Mouse (Mus musculus) midbrain, embryonic 16.5 days (tissue): Measurements from ENCODE around the gene Tph1. TPM values are rescaled to one million over a fixed set of nuclear protein-coding genes. Genes with fewer than 3 reads are reported as not detected.

Experiments
- ATAC-seq: fragments of 200-750 bp; cut with Nextera tagmentation; 2 replicates; pipeline ENCODE4 v1.8.0; 2017; ENCODE audit warnings: moderate TSS enrichment
- H3K27ac ChIP-seq: fragments of 300-500 bp; sonication (generic); 2 replicates; pipeline ENCODE4 v1.5.1; 2014; ENCODE audit warnings: mild to moderate bottlenecking, low read length, mixed read lengths
- H3K27me3 ChIP-seq: fragments of 300-500 bp; sonication (generic); 2 replicates; pipeline ENCODE4 v1.6.1; 2014; ENCODE audit warnings: low read depth, low read length, mixed read lengths; ENCODE audit not compliant: control insufficient read depth, insufficient read depth
- H3K36me3 ChIP-seq: fragments of 300-500 bp; sonication (generic); 2 replicates; pipeline ENCODE4 v1.6.1; 2014; ENCODE audit warnings: mild to moderate bottlenecking, low read length, moderate library complexity, mixed read lengths; ENCODE audit not compliant: control insufficient read depth, insufficient read depth
- H3K4me1 ChIP-seq: fragments of 300-500 bp; sonication (generic); 2 replicates; pipeline ENCODE4 v1.6.1; 2014; ENCODE audit warnings: mild to moderate bottlenecking, low read length, mixed read lengths; ENCODE audit not compliant: control insufficient read depth, insufficient read depth
- H3K4me2 ChIP-seq: fragments of 300-500 bp; sonication (generic); 2 replicates; pipeline ENCODE4 v1.6.1; 2014; ENCODE audit warnings: mild to moderate bottlenecking, low read length, mixed read lengths
- H3K4me3 ChIP-seq: fragments of 300-500 bp; sonication (generic); 2 replicates; pipeline ENCODE4 v1.5.1; 2014; ENCODE audit warnings: low read depth, mild to moderate bottlenecking, low read length, moderate library complexity, mixed read lengths
- H3K9ac ChIP-seq: fragments of 300-500 bp; sonication (generic); 2 replicates; pipeline ENCODE4 v1.6.1; 2014; ENCODE audit warnings: low read depth, low read length, mixed read lengths
- H3K9me3 ChIP-seq: fragments of 300-500 bp; sonication (generic); replicated peaks from 2 replicates; pipeline ENCODE4 v1.6.1; 2014; ENCODE audit warnings: mild to moderate bottlenecking, low read length, mixed read lengths; ENCODE audit not compliant: control insufficient read depth, poor library complexity, severe bottlenecking
- WGBS: fragments of 180-500 bp; shearing (Covaris S2); extraction: QIAGEN DNeasy Blood & Tissue Kit; methylation state at CpG from one replicate; pipeline ENCODE4 v1.1.7; 2014; 5-methylcytosine and 5-hydroxymethylcytosine counted together
- polyA plus RNA-seq: library from polyadenylated mRNA; unstranded; fragments of >200 nt; fragmentation: Nextera tagmentation; extraction: Ambion mirVana; gene quantifications from 2 replicates; pipeline ENCODE4 v1.2.1, GENCODE M21; 2015

The Tph1 gene
- polyA plus RNA-seq, 1 experiment from 2014 or later, result 0.60 TPM

DNA sequence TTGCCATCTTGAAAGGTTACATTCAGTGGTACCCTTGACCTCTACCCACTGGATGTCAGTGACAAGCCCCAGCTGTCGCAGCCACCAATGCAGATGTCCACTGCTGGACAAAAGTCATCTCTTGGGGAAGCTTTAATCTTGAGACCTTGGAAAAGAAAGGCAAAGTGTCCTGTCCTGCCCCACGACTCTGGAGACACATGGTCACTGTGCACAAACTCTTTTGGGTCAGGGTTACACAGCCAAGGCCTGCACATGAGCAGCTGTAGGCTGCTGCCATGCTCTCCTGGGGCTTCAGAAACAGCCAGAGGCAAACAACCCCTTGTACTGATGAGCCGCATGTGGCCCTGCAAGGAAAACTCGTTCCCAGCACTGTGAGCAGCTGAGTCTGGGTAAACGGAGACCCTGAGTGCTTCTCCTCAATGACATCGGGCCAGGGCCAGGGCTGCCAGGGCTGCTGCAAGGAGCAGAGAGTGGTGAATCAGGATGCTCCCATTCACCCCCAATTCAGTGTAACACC, 59.9 kb downstream of the Tph1 start:
- H3K36me3 ChIP-seq, result peaks cover 10% of the 10 kb centered on the region
- ATAC-seq, result no peak

DNA sequence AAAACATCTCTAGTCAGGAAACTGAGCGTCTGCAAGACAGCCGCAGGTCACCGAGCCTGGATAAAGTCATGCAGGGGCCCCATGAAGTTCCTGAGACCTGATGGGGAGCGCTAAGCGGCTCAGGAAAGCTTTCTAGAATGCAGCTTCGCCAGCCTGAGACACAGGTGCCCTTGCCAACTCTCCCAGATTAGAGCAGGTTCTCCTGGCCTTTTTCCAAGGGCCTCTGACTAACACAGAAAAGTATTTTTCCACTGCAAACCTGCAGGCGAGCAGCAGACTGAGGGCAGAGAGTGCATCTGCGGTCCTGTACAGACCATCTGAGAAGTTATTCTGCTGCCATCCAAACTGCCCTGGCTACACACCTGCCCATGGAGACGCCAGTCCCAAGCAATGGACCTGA, 60.4 kb downstream of the Tph1 start:
- 83% methylated on average over 9 of the region's 9 CpGs for WGBS
- H3K4me3 ChIP-seq, result no peak overlapping the region

More for the DNA sequence above, 59.9 kb downstream of the Tph1 start:
- 79% methylated on average over 6 of the region's 6 CpGs for WGBS
- H3K9me3 ChIP-seq, result no peaks in the 10 kb centered on the region
- no peak overlapping the region for H3K4me2 ChIP-seq
- no peak overlapping the region for H3K27ac ChIP-seq
- H3K9ac ChIP-seq, result no peak overlapping the region
- H3K27me3 ChIP-seq, result no peaks in the 10 kb centered on the region
- no peaks in the 10 kb centered on the region for H3K4me1 ChIP-seq
- H3K4me3 ChIP-seq, result no peak overlapping the region

DNA sequence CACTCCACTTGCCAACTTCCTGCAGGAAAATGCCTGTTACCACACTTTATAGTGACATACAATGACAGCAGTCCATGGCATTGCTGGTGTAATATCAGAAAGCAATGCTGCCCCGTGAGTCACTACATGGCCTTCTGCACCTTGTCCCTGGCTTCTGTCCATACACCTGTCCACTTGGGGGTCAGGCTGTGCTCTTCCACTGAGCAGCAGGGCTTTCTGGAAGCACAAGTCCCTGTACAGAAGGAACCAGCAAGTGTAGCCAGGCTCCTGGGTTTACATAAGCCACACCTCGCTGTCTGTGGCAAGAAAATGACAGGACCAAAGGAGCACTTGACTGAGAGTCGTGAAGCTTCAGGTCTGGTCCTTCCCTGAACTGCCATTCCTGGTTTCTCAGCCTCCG, 63.0 kb downstream of the Tph1 start:
- Histone ChIP-seq H3K27me3 (no peaks in the 10 kb centered on the region), H3K4me2 (no peak overlapping the region), H3K4me3 (no peak overlapping the region), H3K9me3 (no peaks in the 10 kb centered on the region), H3K9ac (no peak overlapping the region), H3K27ac (no peak overlapping the region), H3K4me1 (peaks cover 4% of the 10 kb centered on the region; the same call in 1 of the 2 replicates), H3K36me3 (peaks cover 3% of the 10 kb centered on the region)
- 91% methylated on average over 4 of the region's 4 CpGs for WGBS
- ATAC-seq, result no peak

More for the DNA sequence above, 60.4 kb downstream of the Tph1 start:
- peaks cover 8% of the 10 kb centered on the region for H3K36me3 ChIP-seq
- H3K4me1 ChIP-seq, result peaks cover 2% of the 10 kb centered on the region; the same call in 1 of the 2 replicates
- no peak overlapping the region for H3K27ac ChIP-seq
- no peaks in the 10 kb centered on the region for H3K9me3 ChIP-seq
- H3K27me3 ChIP-seq, result no peaks in the 10 kb centered on the region
- ATAC-seq, result no peak
- no peak overlapping the region for H3K4me2 ChIP-seq
- no peak overlapping the region for H3K9ac ChIP-seq

DNA sequence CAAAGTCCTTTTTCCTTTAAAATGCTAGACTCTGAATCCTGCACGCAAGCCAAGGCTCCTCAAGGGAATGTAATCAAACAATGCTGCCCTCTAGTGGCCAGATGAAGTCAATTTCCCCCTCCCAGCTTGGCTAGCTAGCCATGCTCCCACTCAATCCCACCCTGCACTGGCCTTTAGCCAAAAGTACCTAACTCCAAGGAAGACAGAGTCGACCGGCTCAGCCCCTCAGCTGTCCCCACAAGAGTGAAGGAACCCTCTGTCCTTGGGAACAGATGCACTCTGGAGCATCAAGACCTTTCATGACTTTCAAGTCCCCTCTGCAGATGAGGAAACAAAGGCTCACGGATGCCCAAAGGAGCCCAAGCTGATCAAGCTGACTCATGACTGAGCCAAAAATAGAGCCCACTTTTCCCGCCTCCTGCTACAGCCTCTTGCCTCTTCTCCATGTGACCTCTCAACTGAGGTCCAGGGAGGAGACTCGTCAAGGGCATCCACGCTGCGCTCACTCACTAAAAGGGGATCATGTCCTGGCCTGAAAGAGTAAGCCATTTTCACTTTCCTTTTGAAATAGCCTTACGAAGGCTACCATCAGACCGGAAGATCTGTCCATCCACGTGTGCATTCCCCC, 64.8 kb downstream of the Tph1 start:
- Histone ChIP-seq H3K9ac (no peak overlapping the region), H3K4me1 (peaks cover 4% of the 10 kb centered on the region; the same call in 1 of the 2 replicates), H3K4me3 (no peak overlapping the region), H3K36me3 (peaks cover 1% of the 10 kb centered on the region), H3K27me3 (no peaks in the 10 kb centered on the region), H3K27ac (no peak overlapping the region), H3K9me3 (no peaks in the 10 kb centered on the region), H3K4me2 (no peak overlapping the region)
- 54% methylated on average over 11 of the region's 11 CpGs for WGBS
- ATAC-seq, result peak; percentile 46; the same call in 1 of the 2 replicates

DNA sequence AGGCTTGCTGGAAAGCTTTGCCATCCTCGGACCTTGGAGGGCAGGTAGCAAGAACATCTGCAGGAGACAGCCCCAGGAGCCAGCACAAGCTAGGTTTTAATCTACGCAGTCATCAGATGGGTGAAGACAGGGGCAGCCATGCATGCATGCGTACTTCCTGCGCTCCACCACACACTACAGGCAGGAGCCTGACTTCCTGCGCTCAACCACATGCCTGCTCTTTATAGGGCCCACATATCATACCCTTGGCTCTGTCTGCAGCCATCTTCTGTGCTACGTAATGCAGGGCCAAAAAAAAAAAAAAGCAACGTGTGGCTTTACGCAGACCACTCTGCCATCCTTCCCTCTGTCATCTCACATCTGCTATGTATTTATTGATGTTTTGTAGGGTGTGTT, 65.3 kb downstream of the Tph1 start:
- WGBS, result 64% methylated on average over 8 of the region's 8 CpGs
- no peak overlapping the region for H3K27ac ChIP-seq
- ATAC-seq, result peak; percentile 60

DNA sequence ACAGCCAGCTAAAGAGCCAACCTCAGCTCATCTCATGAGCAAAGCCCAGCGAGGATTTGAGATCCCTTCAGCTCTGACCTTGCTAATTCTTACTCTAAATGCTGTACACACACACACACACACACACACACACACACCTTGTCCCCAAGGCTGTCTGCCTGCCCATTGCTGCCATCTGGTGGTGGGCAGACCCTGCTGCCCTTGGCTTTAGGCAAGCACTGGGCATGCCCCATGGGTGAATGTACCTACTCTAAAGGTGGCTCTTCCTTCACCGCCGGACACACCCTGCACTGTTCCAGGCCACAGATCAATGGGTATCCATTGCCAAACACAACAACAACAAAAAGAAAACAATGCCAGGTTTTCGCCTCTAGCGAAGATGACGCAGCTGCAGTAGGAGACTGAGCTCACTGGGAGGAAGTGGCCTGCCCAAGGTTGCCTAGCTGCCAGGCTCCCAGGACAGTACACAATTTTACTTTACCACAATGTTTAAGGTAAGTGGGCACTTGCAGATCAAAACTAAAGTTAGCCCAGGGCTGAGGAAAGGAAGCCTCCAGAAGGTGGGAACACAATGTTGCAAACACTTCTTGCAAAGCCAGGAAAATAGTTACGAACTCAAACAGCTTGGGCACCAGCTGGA, 65.8 kb downstream of the Tph1 start:
- Histone ChIP-seq H3K27ac (no peak overlapping the region), H3K4me1 (peaks cover 7% of the 10 kb centered on the region), H3K4me2 (no peak overlapping the region), H3K9me3 (no peaks in the 10 kb centered on the region), H3K4me3 (no peak overlapping the region), H3K27me3 (no peaks in the 10 kb centered on the region), H3K9ac (no peak overlapping the region), H3K36me3 (no peaks in the 10 kb centered on the region)
- ATAC-seq, result peak; percentile 59
- 75% methylated on average over 7 of the region's 7 CpGs for WGBS

More for the DNA sequence above, 65.3 kb downstream of the Tph1 start:
- Histone ChIP-seq H3K27me3 (no peaks in the 10 kb centered on the region), H3K36me3 (no peaks in the 10 kb centered on the region), H3K4me2 (no peak overlapping the region), H3K4me1 (peaks cover 4% of the 10 kb centered on the region; the same call in 1 of the 2 replicates), H3K4me3 (no peak overlapping the region), H3K9ac (no peak overlapping the region), H3K9me3 (no peaks in the 10 kb centered on the region)

DNA sequence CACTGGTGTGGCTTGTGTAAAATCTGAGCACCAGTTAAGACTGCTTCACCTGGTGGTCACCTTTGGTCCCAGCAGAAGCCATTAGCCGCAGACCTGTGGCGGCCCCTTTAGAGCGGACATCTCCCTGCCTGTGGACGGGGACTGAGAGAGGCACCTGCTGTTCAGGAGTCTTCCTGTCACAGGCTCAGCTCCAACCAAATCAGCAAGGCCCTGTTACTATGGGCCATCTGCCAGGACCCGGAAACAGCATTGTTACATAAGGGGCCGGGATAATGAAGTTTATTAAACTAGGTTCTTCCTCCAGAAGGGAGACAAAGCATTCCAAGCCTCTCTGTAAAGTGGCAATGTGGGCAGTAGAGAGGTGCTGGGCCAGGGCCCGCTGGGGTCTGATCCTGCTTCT, 69.3 kb downstream of the Tph1 start:
- Histone ChIP-seq H3K27ac (no peak overlapping the region), H3K4me1 (peaks cover 16% of the 10 kb centered on the region), H3K9me3 (no peaks in the 10 kb centered on the region), H3K4me2 (no peak overlapping the region), H3K4me3 (no peak overlapping the region), H3K36me3 (no peaks in the 10 kb centered on the region), H3K9ac (no peak overlapping the region), H3K27me3 (no peaks in the 10 kb centered on the region)
- no peak for ATAC-seq
- WGBS, result 73% methylated on average over 7 of the region's 7 CpGs

DNA sequence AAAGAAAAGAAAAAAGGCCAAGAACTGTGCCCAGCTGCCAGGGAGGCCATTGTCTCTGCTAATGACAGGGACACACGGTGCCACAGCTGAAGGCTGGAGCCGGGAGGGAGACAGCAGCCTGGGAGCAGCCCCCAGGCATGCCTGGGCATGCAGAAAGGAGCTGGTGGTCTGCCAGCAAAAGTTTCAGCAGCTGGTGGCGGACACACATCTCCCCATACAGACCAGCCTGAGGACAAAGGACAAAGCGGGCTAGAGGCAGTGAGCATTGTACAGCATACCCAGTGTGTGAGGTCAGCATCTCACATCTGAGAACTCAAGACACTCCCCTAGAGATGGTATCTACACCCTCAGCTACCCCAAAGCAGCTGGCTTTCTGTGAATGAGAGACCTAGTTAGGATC, 70.3 kb downstream of the Tph1 start:
- Histone ChIP-seq H3K4me1 (peaks cover 14% of the 10 kb centered on the region), H3K36me3 (no peaks in the 10 kb centered on the region), H3K27me3 (no peaks in the 10 kb centered on the region), H3K9me3 (no peaks in the 10 kb centered on the region), H3K9ac (no peak overlapping the region), H3K4me3 (no peak overlapping the region), H3K27ac (peak overlapping the region; percentile 54), H3K4me2 (no peak overlapping the region)
- ATAC-seq, result peak; percentile 37; the same call in 1 of the 2 replicates
- WGBS, result 38% methylated on average over 4 of the region's 4 CpGs

DNA sequence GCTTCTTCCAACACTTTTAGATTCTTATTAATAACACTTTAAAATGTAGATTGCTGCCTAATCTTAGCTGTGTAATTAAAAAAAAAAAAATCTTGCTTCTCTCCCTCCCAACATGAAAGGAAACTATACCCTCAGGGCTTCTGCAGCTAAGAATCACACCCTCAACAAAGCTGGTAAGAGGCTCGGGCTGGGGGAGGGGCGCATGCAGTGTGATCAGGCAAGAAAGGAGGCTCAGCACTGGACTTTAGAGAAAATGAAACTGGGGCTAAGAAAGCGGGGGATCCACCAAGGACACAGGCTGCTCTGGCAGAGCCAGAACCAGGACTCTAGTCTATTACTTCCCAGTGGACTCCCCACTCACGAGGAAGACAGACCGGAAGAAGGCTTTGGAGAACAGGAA, 71.2 kb downstream of the Tph1 start:
- 59% methylated on average over 5 of the region's 5 CpGs for WGBS
- peaks cover 12% of the 10 kb centered on the region for H3K4me1 ChIP-seq
- H3K27ac ChIP-seq, result 0 out of 2 replicates have a peak overlapping the region, but pooled peaks have one; percentile 0
- no peaks in the 10 kb centered on the region for H3K36me3 ChIP-seq
- H3K9me3 ChIP-seq, result no peaks in the 10 kb centered on the region
- H3K9ac ChIP-seq, result no peak overlapping the region
- H3K4me2 ChIP-seq, result no peak overlapping the region
- no peak overlapping the region for H3K4me3 ChIP-seq
- no peak for ATAC-seq
- H3K27me3 ChIP-seq, result no peaks in the 10 kb centered on the region
